Comparison of ENCODE assay signal across 32 mouse cellular contexts in genomic region chr7:82334000-82334399, GRCm38 (mm10). TPM values are rescaled to one million over a fixed set of nuclear protein-coding genes. Genes with fewer than 3 reads are reported as not detected.
DNase-seq lines count a peak whose midpoint lies in the region; ATAC-seq and TF ChIP-seq lines count a peak whose summit lies in the region.
"Had no signal": no experiment of that assay in that cellular context is flagged by ENCODE, and none has a peak within 500 bp of the region (broad histone marks: within the 10 kb centered on the region; RNA-seq: fewer than 3 reads in every experiment).

No protein-coding gene starts in this region.

- no peaks in the 10 kb centered on the region for H3K9me3 ChIP-seq in embryonic facial prominence, embryonic 14.5 days (ENCODE audit: control insufficient read depth, low read length)
- H3K9me3 ChIP-seq in embryonic facial prominence, embryonic 10.5 days = no peaks in the 10 kb centered on the region
- no peaks in the 10 kb centered on the region for H3K9me3 ChIP-seq in heart, embryonic 10.5 days
- no peaks in the 10 kb centered on the region for H3K9me3 ChIP-seq in stomach, postnatal 0 days (ENCODE audit: control insufficient read depth, low read length)
- H3K9me3 ChIP-seq: embryonic facial prominence, embryonic 12.5 days; heart, embryonic 12.5 days; hindbrain, embryonic 10.5 days; limb, embryonic 12.5 days; liver, embryonic 15.5 days; neural tube, embryonic 12.5 days had no signal

- 35% methylated on average over 1 of the region's 1 CpGs for WGBS in embryonic facial prominence, embryonic 14.5 days
- WGBS in embryonic facial prominence, embryonic 10.5 days = 84% methylated on average over 1 of the region's 1 CpGs
- WGBS in heart, embryonic 10.5 days = 79% methylated on average over 1 of the region's 1 CpGs
- 24% methylated on average over 1 of the region's 1 CpGs for WGBS in stomach, postnatal 0 days

- intact Hi-C loops in heart, postnatal 10 days (cut with DNase I) = loop anchor here (10.0 kb wide), 1 partner anchor 271 kb away; no protein-coding TSS in a partner anchor

- H3K9ac ChIP-seq in embryonic facial prominence, embryonic 14.5 days (ENCODE audit: low read depth, low read length) = no peak overlapping the region
- no peak overlapping the region for H3K9ac ChIP-seq in stomach, postnatal 0 days (ENCODE audit: low read length)
- H3K9ac ChIP-seq: embryonic facial prominence, embryonic 12.5 days; heart, embryonic 12.5 days; limb, embryonic 12.5 days; liver, embryonic 15.5 days; lung, embryonic 14.5 days; neural tube, embryonic 12.5 days had no signal

- TF ChIP-seq CTCF in stomach, postnatal 0 days (IDR thresholded peaks at IDR 0.05; ENCODE audit: low read depth) = no peak

- H3K4me2 ChIP-seq in embryonic facial prominence, embryonic 14.5 days (ENCODE audit: low read depth, low read length) = no peak overlapping the region
- no peak overlapping the region for H3K4me2 ChIP-seq in stomach, postnatal 0 days (replicated peaks; ENCODE audit: low read depth)
- H3K4me2 ChIP-seq: heart, embryonic 12.5 days; liver, embryonic 15.5 days; lung, embryonic 14.5 days; neural tube, embryonic 12.5 days had no signal

- no peak overlapping the region for H3K27ac ChIP-seq in embryonic facial prominence, embryonic 14.5 days (replicated peaks; ENCODE audit: low read depth, low read length)
- no peak overlapping the region for H3K27ac ChIP-seq in embryonic facial prominence, embryonic 10.5 days (replicated peaks)
- H3K27ac ChIP-seq in heart, embryonic 10.5 days = no peak overlapping the region
- no peak overlapping the region for H3K27ac ChIP-seq in stomach, postnatal 0 days (replicated peaks)
- H3K27ac ChIP-seq: embryonic facial prominence, embryonic 12.5 days; hindbrain, embryonic 10.5 days; limb, embryonic 12.5 days; liver, embryonic 15.5 days; neural tube, embryonic 12.5 days had no signal

- H3K4me3 ChIP-seq in embryonic facial prominence, embryonic 14.5 days (ENCODE audit: low read depth, low read length) = no peak overlapping the region
- H3K4me3 ChIP-seq in embryonic facial prominence, embryonic 10.5 days = no peak overlapping the region
- H3K4me3 ChIP-seq in heart, embryonic 10.5 days = no peak overlapping the region
- no peak overlapping the region for H3K4me3 ChIP-seq in stomach, postnatal 0 days (ENCODE audit: low read depth, low read length)
- H3K4me3 ChIP-seq: heart, embryonic 12.5 days; hindbrain, embryonic 10.5 days; limb, embryonic 12.5 days; liver, embryonic 15.5 days; neural tube, embryonic 12.5 days had no signal

- no peaks in the 10 kb centered on the region for H3K36me3 ChIP-seq in embryonic facial prominence, embryonic 14.5 days (ENCODE audit: control insufficient read depth, insufficient read depth, low read length)
- no peaks in the 10 kb centered on the region for H3K36me3 ChIP-seq in embryonic facial prominence, embryonic 10.5 days (replicated peaks)
- H3K36me3 ChIP-seq in heart, embryonic 10.5 days = no peaks in the 10 kb centered on the region
- H3K36me3 ChIP-seq in stomach, postnatal 0 days (ENCODE audit: control insufficient read depth, insufficient read depth, low read length) = no peaks in the 10 kb centered on the region
- H3K36me3 ChIP-seq: embryonic facial prominence, embryonic 12.5 days; heart, embryonic 12.5 days; hindbrain, embryonic 10.5 days; limb, embryonic 12.5 days; liver, embryonic 15.5 days; neural tube, embryonic 12.5 days had no signal

- peak; percentile 64 for DNase-seq in embryonic facial prominence, embryonic 14.5 days (ENCODE audit: low spot score)
- DNase-seq in embryonic facial prominence, embryonic 10.5 days (ENCODE audit: low spot score) = no peak
- DNase-seq in heart, embryonic 10.5 days (ENCODE audit: low spot score) = peak; percentile 64
- no peak for DNase-seq in heart, postnatal 10 days
- DNase-seq in retina, postnatal 1 day = peak; percentile 55
- no peak for DNase-seq in retina, embryonic 14.5 days (ENCODE audit: low spot score)
- peak; percentile 13 for DNase-seq in stomach, postnatal 0 days (ENCODE audit: low spot score)
- no peak for DNase-seq in right cerebral cortex, adult 2 months (ENCODE audit: low spot score in 2 of 2)
- DNase-seq: adrenal gland, postnatal 14 days; cerebellum, adult 11-12 months; cerebellum, postnatal 25 days; gastrocnemius, postnatal 14 days; heart, adult 18-20 months; kidney, adult 9 months; kidney, postnatal 10 days; layer of hippocampus, postnatal 36 days; lung, embryonic 14.5 days; lung, postnatal 14 days; midbrain, embryonic 14.5 days; right cerebral cortex, postnatal 14 days; thymus, adult 18-20 months; thymus, postnatal 25 days had no signal

- ATAC-seq in embryonic facial prominence, embryonic 14.5 days (ENCODE audit: low read depth) = peak; percentile 10; the same call in 1 of the 2 replicates
- ATAC-seq in stomach, postnatal 0 days (ENCODE audit: low FRiP score, low TSS enrichment) = no peak
- ATAC-seq: hindbrain, embryonic 16.5 days; intestine, postnatal 0 days; Patski had no signal

- peaks cover 43% of the 10 kb centered on the region for H3K27me3 ChIP-seq in embryonic facial prominence, embryonic 14.5 days (replicated peaks; ENCODE audit: control insufficient read depth, insufficient read depth, low read length)
- peaks cover 82% of the 10 kb centered on the region for H3K27me3 ChIP-seq in embryonic facial prominence, embryonic 10.5 days (replicated peaks; ENCODE audit: low read depth, poor library complexity, severe bottlenecking)
- H3K27me3 ChIP-seq in heart, embryonic 10.5 days (ENCODE audit: insufficient read depth, poor library complexity, severe bottlenecking) = peaks cover 78% of the 10 kb centered on the region
- H3K27me3 ChIP-seq in stomach, postnatal 0 days (ENCODE audit: control insufficient read depth, insufficient read depth, low read length) = no peaks in the 10 kb centered on the region; the same call in 1 of the 2 replicates

- TF ChIP-seq EP300 in stomach, postnatal 0 days (optimal IDR thresholded peaks at IDR 0.05) = no peak

- 0 out of 2 replicates have a peak, but pooled peaks cover 4% of the 10 kb centered on the region for H3K4me1 ChIP-seq in embryonic facial prominence, embryonic 14.5 days (ENCODE audit: control insufficient read depth, insufficient read depth, low read length)
- H3K4me1 ChIP-seq in embryonic facial prominence, embryonic 10.5 days = peaks cover 16% of the 10 kb centered on the region
- peaks cover 15% of the 10 kb centered on the region for H3K4me1 ChIP-seq in heart, embryonic 10.5 days
- no peaks in the 10 kb centered on the region; the same call in 1 of the 2 replicates for H3K4me1 ChIP-seq in stomach, postnatal 0 days (replicated peaks; ENCODE audit: control insufficient read depth, insufficient read depth)
- H3K4me1 ChIP-seq: liver, embryonic 15.5 days had no signal

RNA-seq across cellular contexts. Expression of gene Adamtsl3, which starts 1.5 kb away (rescaled TPM):
- polyA plus RNA-seq in embryonic facial prominence, embryonic 14.5 days (2014; fragmentation: Nextera tagmentation; extraction: Ambion mirVana) = 4.8 and 6.4 TPM in 2 replicates
- 0.14 and 0.45 TPM in 2 replicates for polyA plus RNA-seq in embryonic facial prominence, embryonic 10.5 days (2016; fragmentation: Nextera tagmentation; extraction: Ambion mirVana)
- polyA plus RNA-seq in heart, embryonic 10.5 days (2016; fragmentation: Nextera tagmentation; extraction: Ambion mirVana) = 0.06 and 0.22 TPM in 2 replicates
- 10 to 100 TPM; 11.9 to 12.4 TPM for total RNA-seq in heart, postnatal 10 days (2021)
- polyA plus RNA-seq in stomach, postnatal 0 days (2015; fragmentation: Nextera tagmentation; extraction: Ambion mirVana) = 2.2 and 2.3 TPM in 2 replicates
- total RNA-seq: MEL had no signal

Comparison
In these comparisons a context has a peak if more than half of its experiments do, and no peak if none do; other contexts are left out.
1. DNase-seq: peak in embryonic facial prominence, embryonic 14.5 days (single experiment), heart, embryonic 10.5 days (single experiment), retina, postnatal 1 day (single experiment) and stomach, postnatal 0 days (single experiment); none in embryonic facial prominence, embryonic 10.5 days (single experiment), heart, postnatal 10 days (0 of 2), retina, embryonic 14.5 days (single experiment) and right cerebral cortex, adult 2 months (0 of 2).